Mouse (Mus musculus): Measurements from ENCODE around the gene Abat.

Abat gene

GRCm38 (mm10) chr16:8574316-8574715 is 61.1 kb downstream of the Abat start:
- no peak for DNase-seq (ENCODE audit: low spot score)

GRCm38 (mm10) chr16:8576111-8576510 is 62.9 kb downstream of the Abat start:
- no peak for DNase-seq (ENCODE audit: low spot score)

- DNase-seq (ENCODE audit: low spot score): no peak
These were observed 63.7 kb downstream of the Abat start for GRCm38 (mm10) chr16:8576901-8577300.

DNA sequence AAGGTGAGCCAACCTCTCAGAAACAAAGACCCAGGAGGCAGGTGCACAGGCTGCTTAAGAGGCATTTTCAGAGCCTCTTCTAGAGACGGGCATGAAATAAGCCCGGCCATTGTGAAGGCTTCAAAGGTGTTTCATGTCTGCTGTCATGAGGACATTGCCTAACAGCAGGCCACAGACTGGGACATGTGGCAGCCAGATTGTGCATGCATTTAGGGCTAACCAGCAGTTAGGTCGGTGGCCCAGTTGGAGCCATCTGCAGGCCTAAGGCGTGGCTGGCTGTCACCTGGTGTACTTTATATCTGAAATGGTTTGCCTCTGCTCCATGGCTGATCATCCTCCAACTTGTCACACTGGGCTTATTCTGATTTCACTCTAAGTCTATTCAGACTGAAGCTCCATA is 65.1 kb downstream of the Abat start:
- DNase-seq (ENCODE audit: low spot score): no peak

DNA sequence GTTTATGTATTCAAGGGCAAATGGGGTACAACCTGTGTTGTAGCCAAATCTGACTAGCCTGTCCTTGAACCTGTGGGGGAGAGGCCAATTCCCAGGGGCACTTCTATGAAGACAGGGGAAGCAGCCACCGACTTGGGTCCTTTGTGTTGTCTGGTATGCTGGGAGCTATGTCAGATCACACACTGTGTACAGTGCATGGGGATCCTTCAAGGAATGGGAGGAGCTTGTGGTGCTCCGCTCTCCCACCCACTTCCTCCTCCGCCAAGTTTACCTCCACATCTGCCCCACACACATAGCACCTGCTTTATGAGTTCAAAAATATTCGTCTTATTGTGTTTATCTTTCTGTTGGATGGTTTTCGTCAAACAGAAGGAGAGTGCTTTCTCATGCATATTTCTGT is 66.3 kb downstream of the Abat start:
- no peak for DNase-seq (ENCODE audit: low spot score)

GRCm38 (mm10) chr16:8581661-8582239 is 68.5 kb downstream of the Abat start:
- DNase-seq (ENCODE audit: low spot score): no peak

DNA sequence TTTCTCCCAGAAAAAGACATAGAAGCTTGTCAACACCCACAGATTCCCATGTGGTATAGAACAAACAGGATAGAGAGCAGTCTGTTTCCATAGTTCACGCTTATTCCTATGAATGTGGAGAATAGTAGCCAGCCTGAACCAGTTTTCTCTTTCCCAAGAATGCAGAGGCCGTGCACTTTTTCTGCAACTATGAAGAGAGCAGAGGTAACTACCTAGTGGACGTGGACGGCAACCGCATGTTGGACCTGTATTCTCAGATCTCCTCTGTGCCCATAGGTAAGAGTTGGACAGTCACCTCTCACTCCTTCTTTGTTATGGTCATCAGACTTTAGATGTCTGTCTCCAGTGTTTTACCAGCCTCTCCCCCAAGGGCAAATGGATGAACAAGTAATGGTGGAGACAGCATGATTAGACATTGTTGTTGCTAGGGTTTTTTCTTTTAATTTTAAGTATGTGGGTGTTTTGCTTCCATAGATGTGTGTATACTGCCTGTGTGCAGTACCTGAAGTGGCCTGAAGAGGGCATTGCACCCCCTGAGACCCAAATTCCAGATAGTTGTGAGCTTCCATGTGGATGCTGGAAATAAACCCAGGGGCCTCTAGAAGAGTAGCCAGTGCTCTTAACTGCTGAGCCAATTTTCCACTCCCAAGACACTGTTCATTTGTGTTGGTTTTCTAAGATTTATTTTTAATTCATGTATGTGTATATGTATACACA is 69.5 kb downstream of the Abat start:
- DNase-seq (ENCODE audit: low spot score): no peak

- DNase-seq (ENCODE audit: low spot score): no peak
These were observed 71.0 kb downstream of the Abat start for GRCm38 (mm10) chr16:8584248-8584647.

GRCm38 (mm10) chr16:8585056-8585455 is 71.8 kb downstream of the Abat start:
- DNase-seq (ENCODE audit: low spot score): no peak

DNA sequence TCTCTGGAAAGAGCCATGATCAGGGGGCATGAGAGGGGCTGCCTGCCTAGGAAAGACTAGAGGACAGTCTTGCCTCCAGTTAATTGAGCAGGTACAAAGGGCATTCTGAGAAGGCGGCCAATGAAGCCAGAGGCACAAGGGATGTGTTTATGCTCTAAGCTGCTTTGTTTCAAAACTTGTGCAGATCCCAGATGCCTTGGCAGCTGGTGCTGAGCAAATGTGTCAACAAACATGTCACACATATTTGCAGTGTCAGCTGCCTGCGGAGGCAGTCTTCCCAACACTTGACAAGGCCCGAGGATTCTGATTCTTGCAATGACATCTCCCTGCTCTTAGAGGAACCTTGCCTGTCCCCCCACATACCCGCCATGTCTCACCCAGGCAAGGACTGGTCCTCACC is 82.2 kb downstream of the Abat start:
- DNase-seq (ENCODE audit: low spot score): no peak

GRCm38 (mm10) chr16:8596336-8596735 is 83.1 kb downstream of the Abat start:
- DNase-seq (ENCODE audit: low spot score): no peak

GRCm38 (mm10) chr16:8597516-8597915 is 84.3 kb downstream of the Abat start:
- DNase-seq (ENCODE audit: low spot score): no peak

GRCm38 (mm10) chr16:8603789-8604188 is 90.6 kb downstream of the Abat start:
- DNase-seq (ENCODE audit: low spot score): no peak

DNA sequence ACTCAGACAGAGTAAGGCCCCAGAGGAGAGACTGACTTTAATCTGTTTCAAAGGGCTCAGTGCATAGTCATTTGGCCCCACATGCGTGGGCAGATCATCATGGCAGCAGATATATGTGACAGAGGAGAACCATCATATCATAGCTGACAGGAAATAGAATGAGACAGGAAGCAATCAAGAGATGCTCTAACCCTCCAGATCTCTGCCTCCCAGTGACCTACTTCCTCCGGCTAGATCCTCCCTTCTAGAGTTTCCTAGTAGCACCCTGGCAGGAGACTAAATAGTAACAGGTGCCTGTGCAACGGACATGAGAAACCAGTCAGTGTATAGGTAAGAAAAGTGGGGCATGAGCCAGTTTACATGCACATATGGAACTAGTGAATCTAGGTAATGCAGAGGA is 97.2 kb downstream of the Abat start:
- no peak for DNase-seq (ENCODE audit: low spot score)

- DNase-seq (ENCODE audit: low spot score): no peak
These were observed 99.2 kb downstream of the Abat start for GRCm38 (mm10) chr16:8612214-8613005.

- DNase-seq (ENCODE audit: low spot score): no peak
These were observed 99.8 kb downstream of the Abat start for GRCm38 (mm10) chr16:8613039-8613438.

DNA sequence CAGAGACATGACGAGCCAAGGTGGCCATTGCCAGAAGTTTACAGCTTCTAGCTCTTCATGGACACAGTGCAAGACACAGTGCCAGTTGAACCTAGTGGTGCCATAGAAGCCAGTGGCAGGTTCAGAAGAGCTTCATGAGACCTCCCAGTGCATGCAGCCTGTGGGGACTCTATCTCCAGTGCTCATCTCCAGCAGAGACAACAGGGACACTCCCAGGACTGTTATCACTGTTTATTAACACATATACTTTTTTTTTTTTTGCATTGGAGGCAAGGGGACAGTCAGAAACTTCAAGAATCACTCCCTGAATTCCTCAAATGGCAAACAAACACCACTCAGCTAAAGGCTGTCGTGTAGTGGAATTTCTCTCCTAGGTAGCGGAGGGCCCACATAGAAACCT is 100.2 kb downstream of the Abat start:
- no peak for DNase-seq (ENCODE audit: low spot score)

DNA sequence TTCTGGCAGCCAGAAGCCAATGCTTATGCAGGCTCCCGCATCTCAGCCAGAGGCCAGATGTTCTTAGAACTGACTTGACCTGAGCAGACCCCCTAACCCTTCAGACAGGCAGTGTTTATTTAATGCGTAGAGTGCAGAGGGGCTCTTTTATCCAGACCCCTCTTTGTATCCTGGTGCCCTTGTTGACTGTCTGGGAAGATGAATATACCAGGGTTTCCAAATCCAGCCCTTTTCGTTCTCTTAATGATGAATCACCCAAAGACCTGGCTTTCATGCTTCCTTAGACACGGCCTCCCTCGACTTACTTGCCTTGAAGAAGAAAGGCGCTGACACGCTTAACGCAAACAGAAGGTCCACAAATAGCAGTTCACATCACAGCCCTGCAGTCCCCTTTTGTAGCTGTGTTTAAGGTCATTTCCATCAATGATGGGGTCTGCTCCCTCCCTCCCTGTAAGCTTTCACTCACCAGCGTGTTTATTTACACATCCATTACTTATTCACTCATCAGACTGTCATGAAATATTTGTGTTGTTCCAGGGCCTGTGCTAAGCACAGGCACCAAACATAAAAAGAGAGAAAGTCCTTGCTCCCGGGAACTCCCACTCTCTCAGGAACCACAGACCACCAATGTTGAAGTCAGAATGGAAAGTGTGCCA is 106.6 kb downstream of the Abat start:
- no peak for DNase-seq (ENCODE audit: low spot score)

DNA sequence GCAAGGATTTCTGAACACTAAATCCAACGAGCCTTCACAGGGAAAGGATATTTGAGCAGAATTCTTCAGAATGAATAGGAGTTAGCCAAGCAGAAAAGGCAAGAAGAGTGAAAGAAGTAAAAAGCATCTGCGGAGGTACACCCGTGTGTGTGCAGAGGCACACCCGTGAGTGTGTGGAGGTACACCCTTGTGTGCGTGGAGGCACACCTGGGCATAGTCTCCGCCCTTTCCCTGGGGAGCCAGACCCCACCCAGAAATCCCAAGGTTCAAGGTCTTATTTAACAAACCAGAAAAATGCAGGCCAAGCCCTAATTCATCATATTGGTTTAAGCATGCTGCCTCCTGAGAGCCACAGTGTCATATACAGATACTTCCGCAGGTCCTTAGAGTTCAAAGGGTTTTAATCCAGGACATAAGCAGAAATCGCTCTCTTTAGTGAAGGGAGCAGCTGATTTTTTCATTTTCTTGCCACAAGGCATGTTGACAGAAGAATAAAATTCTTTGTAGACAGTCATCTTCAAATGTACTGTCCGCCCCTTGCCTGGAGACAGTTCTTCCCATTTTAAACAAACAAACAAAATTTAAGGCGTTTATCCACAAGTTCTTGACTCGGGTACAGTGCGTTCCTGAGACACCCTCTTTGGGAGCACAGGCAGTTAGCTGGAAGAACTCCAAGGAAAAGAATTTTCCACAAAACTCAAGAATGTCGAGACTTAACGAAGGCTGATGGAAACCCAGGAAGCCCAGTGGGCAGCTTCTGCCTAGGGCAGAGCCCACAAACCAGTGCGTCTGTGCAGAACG is 107.3 kb downstream of the Abat start:
- no peak for DNase-seq (ENCODE audit: low spot score)

DNA sequence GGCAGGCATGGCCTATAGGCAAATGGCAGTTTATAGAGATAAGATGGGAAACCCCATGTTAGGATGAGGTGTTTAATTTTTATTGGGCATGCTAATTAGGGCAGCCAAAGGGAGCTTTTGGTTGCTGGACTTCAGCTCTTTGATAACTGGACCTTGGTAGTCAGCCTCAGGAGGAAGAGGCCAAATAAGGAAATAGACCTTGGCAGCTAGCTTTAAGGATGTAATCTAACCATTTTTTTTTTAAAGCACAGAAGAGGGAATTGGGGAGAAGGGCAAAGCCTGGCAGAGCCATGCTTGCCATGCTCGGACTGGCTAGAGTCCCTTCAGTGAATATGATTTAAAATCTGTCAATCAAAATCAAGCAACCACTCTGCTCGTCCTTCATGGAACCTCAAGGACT is 117.2 kb downstream of the Abat start:
- DNase-seq (ENCODE audit: low spot score): no peak

DNA sequence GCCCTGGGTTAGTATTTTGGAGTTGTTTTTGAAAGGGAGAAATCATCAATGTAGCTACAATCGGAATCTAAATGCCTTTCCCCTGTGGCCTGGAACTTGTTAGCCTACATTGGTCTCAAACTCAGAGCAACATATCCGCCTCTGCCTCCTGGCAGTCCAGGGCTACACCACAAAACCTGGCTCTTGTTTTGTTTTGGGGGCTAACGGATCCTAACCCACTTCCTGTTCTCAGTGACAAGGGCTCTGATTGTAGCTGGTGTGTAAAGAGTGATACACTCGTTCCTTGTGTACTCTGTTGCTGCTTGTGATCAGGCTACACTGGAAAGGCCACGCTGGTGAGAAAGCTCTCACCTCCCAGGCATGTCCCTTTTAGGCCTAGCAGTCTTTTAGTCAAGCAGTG is 118.2 kb downstream of the Abat start:
- no peak for DNase-seq (ENCODE audit: low spot score)

DNA sequence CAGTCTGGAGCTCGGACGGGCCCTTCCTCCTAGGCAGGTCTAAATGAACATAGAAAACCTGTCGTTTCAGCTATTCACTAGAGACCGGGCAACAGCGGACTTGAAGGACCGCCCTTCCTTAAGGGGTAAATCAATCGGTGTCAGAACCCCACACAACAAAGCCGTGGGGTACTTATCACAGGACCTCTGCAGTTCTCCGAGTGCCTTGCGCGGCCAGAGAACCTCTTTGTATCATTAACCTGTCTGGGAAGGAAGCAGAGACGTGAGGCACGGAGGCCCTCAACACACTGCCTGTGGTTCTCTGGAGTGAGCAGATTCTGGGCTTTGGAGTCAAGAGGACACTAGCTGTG is 123.6 kb downstream of the Abat start:
- peak; percentile 31 for DNase-seq (ENCODE audit: low spot score)
